Mouse (Mus musculus) bone marrow, adult 2 months (tissue): ENCODE data around the gene Dnajb5.

ENCODE experiments used
- CTCF ChIP-seq: fragments of 200-500 bp; IDR thresholded peaks from 2 replicates; pipeline ENCODE4 v1.5.1; 2011; ENCODE audit warnings: low read length, control low read depth; ENCODE audit not compliant: control insufficient read depth, insufficient read depth
- POLR2A ChIP-seq: fragments of 200-500 bp; IDR thresholded peaks from 2 replicates; pipeline ENCODE4 v1.6.1; 2011; ENCODE audit warnings: low read depth, mild to moderate bottlenecking, control low read depth, low read length, borderline replicate concordance; ENCODE audit not compliant: control insufficient read depth

- TF ChIP-seq POLR2A: no peak
- TF ChIP-seq CTCF: peak; percentile 77
Measured at GRCm38 (mm10) chr4:42954297-42954696, 4.7 kb downstream of the Dnajb5 start.
